Mouse (Mus musculus) retina, postnatal 7 days (tissue): ENCODE measurements around the gene Atxn7l3.
"Not testable (repeated sequence)": the region's sequence is repeated elsewhere in the genome, so short reads cannot be mapped to it uniquely, and the experiment has no call there.

Experiments
- DNase-seq: peaks from one replicate; pipeline ENCODE4 v3.0.0-alpha.2; 2012; ENCODE audit warnings: low read depth, low spot score

The Atxn7l3 gene

GRCm38 (mm10) chr11:102294887-102295597 lies 1.4 kb downstream of the Atxn7l3 start:
- DNase-seq = no peak

GRCm38 (mm10) chr11:102294416-102294815 lies 2.0 kb downstream of the Atxn7l3 start:
- no peak for DNase-seq

DNA sequence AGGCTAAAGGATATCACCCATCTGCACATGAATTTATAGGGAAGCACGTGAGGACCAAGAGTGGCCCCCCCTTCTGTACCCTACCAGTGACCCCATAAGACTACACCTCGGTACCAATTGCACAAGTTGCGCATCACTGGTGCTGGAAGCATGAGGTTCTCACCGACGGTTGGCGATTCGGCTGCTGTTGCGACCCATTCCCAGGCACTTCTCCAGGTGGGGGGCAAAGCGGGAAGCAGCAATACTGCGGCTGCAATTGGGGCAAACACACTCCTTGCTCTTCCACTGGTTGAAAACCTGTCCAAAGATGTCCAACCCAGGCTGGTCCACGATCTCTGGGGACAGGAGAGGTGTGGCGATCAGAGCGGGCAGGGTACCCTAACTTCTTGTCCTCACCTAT lies 2.5 kb downstream of the Atxn7l3 start:
- DNase-seq = no peak

DNA sequence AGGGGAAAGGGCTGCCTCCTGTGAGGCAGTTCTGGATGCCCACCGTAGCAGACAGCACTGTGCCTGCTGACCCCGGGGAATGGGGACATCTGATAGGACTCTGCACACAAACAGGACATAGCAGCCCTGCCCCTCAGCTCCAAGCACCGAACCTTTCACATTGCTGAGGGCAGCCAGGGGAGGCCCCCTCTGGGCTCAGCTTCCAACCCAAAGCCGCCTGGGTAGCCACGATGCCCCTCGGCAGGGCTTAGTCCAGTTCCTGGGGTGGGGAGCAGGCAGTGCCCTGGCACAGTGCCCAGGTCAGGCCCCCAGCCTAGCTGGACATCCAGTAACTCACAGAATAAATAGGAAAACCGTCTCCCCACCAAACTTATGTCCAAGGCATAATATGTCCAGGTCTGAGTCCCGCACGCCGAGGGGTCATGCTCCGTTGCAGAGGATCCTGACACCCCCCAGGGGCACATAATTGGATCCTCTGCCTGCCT lies 5.3 kb downstream of the Atxn7l3 start:
- DNase-seq = no peak

GRCm38 (mm10) chr11:102290141-102290540 lies 6.3 kb downstream of the Atxn7l3 start:
- DNase-seq = no peak

DNA sequence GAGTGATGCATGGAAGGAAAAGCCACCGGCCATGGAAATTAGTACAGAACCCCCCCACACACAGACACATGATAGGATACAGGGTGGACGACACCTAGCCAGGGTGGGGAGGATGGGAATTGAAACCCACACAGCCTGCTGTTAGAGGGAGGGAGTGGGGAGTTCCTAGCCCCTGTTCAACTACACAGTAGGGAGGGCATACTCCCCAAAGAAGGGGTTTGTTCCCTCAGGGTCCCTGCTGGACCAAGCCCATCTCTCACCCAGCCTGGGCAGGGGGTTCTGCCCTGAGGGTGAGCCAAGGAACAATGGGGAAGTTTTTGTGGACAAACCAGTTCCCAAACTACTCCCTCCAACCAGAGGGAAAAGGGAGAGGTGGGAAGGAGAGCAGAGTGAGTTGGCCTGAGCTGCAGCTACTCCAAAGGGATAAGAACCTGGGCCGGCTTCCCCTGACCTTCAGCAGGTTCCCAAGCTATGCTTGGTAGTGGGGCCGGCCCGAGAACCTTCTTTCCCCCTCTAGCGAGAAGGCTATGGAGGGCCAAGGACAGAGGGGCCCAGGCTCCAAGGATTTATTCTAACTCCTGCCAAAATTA lies 6.8 kb downstream of the Atxn7l3 start:
- DNase-seq = no peak

- no peak for DNase-seq
Measured at GRCm38 (mm10) chr11:102288913-102289312, 7.5 kb downstream of the Atxn7l3 start.

- DNase-seq = no peak
Measured at GRCm38 (mm10) chr11:102288027-102288804, 8.2 kb downstream of the Atxn7l3 start.

GRCm38 (mm10) chr11:102287485-102287884 lies 8.9 kb downstream of the Atxn7l3 start:
- DNase-seq = no peak

DNA sequence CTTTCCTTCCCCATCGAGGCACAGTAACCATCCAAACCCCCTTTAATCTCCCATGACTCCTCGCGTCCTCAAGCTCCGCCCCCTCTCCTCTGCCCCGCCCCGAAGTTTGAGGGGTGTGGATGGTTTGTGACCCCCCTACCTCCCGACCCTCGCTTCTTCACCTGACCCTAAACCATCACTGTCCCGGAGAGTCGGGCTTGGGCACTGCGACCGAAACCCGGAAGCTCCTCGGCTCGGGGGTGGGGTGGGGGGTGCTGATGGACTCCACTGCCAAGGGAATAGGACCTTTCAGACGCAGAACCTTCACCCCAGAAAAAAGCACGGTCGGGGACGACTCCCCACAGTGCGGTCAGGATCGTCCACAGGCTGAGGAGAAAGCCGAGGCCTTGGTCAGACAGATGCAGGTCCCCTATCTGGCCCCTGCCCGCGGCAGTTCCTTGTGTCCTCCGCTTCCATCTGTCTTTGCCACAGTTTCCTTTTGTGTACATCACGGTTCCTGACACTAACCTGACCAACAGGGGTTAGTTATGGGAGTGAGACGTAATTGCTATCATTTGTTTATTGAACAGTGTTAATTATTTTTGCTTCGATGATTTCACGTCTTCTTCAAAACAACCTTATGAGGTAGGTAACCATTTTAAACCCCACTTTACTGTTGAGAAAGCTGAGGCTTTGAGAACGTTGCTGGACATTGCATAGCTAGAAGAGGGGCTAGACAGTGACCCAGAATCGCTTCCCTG lies 11.2 kb downstream of the Atxn7l3 start:
- DNase-seq = no peak

DNA sequence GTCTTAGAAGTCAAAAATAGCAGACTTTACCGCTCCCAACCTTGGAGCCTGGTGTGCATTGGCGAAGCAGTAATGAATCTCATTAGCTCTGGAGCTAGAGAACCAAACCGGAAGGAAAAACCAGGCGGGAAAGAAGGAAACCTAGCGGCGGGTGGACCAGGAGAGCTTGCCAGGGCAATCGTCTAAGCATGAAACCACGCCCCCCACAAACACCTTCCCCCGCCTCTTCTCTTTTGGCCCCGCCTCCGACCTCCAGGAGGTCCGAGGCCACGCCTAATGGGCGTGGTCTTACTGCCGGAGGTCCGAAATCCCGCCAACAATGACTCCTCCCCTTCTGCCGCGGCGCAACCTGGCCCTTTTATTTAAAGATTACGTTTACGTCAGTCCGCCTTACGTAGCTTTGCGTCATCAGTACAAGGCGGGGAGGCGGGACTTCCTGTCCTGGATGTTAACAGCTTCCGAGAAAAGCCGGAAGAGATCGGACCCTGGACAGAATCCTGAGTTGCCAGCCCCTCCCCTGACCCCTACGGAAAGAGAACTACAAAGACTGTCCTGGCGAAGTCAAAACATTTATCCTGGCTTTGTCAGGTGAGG lies 11.8 kb downstream of the Atxn7l3 start, which contains the start of gene Tmub2:
Tmub2 (plus strand) TSS at position 431 of the 594 bp plus-strand sequence.
- DNase-seq = peak; percentile 98

- DNase-seq = no peak
Measured at GRCm38 (mm10) chr11:102283922-102284321, 12.5 kb downstream of the Atxn7l3 start.

DNA sequence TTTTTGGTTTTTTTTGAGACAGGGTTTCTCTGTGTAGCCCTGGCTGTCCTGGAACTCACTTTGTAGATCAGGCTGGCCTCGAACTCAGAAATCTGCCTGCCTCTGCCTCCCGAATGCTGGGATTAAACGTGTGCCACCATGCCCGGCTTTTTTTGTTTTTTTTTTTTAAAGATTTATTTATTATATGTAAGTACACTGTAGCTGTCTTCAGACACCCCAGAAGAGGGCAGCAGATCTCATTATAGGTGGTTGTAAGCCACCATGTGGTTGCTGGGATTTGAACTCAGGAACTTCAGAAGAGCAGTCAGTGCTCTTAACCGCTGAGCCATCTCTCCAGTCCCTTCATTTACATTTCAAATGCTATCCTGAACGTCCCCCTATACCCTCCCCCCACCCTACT lies 16.2 kb downstream of the Atxn7l3 start:
- not testable (repeated sequence) for DNase-seq

GRCm38 (mm10) chr11:102279595-102279994 lies 16.8 kb downstream of the Atxn7l3 start:
- DNase-seq = no peak

GRCm38 (mm10) chr11:102277754-102278153 lies 18.7 kb downstream of the Atxn7l3 start:
- DNase-seq = no peak

DNA sequence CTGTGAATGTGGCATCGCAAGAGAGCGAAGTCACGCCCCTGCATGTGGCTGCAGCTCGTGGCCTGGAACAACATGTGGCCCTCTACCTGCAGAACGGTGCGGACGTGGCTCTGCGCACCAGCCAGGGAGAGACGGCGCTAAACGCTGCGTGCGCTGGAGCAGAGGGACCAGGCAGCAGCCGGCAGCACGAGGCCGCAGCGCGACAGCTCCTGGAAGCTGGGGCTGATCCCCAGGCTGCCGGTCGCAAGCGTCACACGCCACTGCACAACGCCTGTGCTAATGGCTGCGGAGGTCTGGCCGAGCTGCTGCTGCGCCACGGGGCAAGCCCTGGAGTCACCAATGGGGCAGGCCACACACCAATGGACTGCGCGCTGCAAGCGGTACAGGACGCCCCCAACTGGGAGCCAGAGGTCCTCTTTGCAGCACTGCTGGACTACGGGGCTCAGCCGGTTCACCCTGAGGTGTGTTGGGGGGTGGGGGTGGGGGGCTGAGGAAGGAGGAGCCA lies 20.0 kb downstream of the Atxn7l3 start:
- DNase-seq = peak; percentile 24

GRCm38 (mm10) chr11:102268520-102269244 lies 27.7 kb downstream of the Atxn7l3 start, which contains the start of gene Asb16:
Asb16 (plus strand) TSS chr11:102268743.
- no peak for DNase-seq

GRCm38 (mm10) chr11:102267480-102267879 lies 29.0 kb downstream of the Atxn7l3 start:
- DNase-seq = peak; percentile 74

DNA sequence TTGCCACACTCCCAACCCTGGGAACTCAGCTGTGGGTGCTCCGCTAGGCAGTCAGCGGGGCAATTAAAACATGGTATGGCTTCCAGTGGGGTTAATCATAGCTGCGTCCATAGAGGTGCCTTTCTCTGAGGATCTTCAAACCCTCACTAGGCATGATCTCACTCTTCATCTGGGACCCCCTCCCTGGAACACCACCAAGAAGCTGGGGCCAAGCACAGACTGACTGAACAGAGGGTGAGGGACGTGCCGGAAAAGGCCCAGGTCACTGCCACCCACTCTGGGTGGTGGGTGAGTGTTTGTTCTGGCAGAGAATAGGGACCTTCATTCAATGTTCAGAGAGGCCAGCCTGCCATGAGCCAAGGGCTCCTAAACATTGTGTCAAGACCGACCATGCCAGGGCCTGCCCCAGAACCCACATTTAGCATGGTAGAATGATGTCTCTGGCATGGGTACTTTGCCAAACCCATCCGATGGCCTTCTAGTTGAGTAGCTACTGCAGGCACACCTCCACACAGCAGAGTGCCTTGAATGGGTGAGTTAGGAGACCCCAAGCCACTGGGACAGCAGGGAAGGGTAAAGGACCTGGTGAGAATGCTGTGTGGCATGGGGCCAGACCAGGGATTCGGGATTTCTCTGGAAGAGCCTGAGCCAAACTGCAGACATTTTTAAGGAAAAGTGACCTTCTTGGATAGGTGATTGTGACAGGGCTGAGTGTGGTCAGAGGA lies 29.6 kb downstream of the Atxn7l3 start:
- no peak for DNase-seq

DNA sequence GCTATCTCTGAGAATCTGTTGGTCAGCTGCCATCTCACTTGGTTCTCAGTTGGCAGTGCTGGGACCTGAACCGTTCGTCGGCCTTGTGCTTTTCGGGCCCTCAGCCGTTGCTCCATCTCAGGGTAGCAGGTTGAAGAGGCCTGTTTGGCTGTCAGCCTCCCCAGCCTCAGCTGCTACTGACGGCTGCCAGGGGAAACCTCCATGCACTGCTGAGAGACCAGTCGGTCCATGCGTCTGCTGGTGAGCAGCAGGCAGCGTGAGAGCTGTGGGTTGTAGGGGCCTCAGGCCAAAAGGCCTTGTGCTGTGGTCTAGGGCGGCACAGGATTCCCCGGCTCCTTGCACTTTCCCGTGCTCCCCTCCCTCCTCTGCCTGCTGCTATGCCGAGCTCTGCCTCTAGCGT lies 30.6 kb downstream of the Atxn7l3 start:
- DNase-seq = no peak
